Mouse (Mus musculus) heart, postnatal 25 days (tissue): ENCODE measurements around the gene Lrrc15. TPM values are rescaled to one million over a fixed set of nuclear protein-coding genes. Genes with fewer than 3 reads are reported as not detected.

Experiments used
- DNase-seq: peaks from one replicate; pipeline ENCODE4 v3.0.0; 2022; ENCODE audit warnings: low spot score
- intact Hi-C: fragments of 180-260 bp; cut with DNase I; formaldehyde crosslinking; loops from one replicate; pipeline ENCODE4 v1.15.1; 2025
- total RNA-seq, 2 experiments: library from RNA; stranded (reverse); gene quantifications; 2 replicates each; pipeline ENCODE4 v1.2.3; 2021

The Lrrc15 gene
- total RNA-seq, 2 experiments from 2014 or later: 0.08 TPM

GRCm38 (mm10) chr16:30280676-30281297 lies 2.3 kb downstream of the Lrrc15 start:
- no peak for DNase-seq
- intact Hi-C loops: no loop called here

DNA sequence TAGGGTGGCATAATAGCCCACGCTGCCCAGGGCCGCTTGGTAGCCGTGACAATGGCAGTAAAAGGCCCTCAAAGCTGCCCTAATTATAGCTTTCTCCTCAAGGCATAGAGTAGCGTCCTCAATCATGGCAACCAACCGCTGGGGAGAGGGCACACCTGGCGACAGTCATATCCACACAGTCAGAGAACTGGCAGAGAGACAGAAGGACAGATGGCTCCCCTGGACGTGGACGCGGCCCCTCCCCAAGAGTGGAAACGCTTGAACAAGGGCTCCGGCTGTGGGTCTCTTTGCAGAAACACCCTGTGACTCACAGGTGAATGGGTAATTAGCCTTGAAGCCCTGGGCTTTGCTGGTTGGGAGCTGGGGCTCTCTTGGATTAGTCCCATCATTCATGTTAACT lies 4.7 kb downstream of the Lrrc15 start:
- DNase-seq: no peak
- intact Hi-C loops: no loop called here

GRCm38 (mm10) chr16:30275558-30276340 lies 7.3 kb downstream of the Lrrc15 start:
- DNase-seq: no peak
- intact Hi-C loops: no loop called here

DNA sequence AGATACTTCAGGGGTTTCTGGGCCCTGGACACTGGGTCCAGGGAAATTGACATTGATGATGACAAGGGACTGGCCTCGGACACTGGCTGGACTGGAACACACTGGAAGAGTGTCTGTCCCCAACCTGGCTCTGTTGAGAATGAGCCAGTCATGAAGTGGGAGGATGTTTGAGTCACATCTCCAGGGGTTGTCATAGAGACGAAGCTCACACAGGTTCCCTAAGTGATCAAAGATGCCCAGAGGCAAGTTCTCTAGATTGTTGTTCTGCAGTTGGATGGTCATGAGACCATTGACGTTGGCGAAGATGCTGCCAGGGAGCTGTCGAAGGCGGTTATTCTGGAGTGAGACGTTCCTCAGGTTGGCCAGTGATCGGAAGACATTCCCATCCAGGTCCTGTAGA lies 10.0 kb downstream of the Lrrc15 start:
- no peak for DNase-seq
- intact Hi-C loops: no loop called here

- no peak for DNase-seq
- intact Hi-C loops: no loop called here
Observed at GRCm38 (mm10) chr16:30271941-30272595, 11.0 kb downstream of the Lrrc15 start.

- DNase-seq: no peak
- intact Hi-C loops: no loop called here
Observed at GRCm38 (mm10) chr16:30271223-30271761, 11.8 kb downstream of the Lrrc15 start.

DNA sequence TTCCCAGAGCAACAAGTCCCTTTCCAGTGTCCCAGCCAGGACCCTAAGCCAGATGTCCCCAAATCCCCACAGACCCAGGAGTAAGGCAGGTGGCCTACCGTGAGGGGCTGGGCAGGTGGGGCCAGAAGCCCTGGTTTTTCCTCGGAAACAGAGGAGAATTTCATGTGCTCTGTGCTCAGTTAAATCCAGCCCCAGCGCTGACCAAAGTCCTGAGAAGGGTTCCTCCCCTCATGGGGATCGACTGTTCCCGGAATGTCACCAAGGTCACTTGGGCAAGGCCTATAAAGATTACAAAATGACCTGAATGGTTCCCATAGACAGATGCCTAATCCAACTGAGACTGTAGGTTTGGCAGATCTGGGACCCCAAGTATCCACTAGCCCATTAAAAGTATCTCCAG lies 15.7 kb downstream of the Lrrc15 start, which contains the start of gene Cpn2:
TSS of gene Cpn2 (minus strand) at position 141 of the 400 bp plus-strand sequence.
- intact Hi-C loops: no loop called here
- no peak for DNase-seq

DNA sequence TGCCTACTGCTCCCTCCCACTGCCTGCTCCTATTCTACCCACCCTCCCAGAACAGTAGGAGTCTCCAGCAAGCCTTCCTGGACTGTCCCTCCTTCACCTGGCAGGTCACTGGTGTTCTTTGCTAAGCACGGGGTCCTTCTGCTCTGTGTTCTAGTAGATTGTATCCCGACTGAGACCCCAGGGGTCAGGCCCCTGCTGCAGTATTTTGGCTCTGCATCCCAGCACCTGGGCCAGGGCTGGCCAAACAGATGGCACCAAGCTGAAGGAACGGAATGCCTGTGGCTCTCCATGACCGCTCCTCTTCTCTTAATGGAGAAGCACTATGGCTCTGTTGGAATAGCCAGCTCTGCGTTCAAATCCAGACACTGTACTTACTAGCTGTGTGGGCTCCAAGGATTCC lies 16.5 kb downstream of the Lrrc15 start:
- no peak for DNase-seq
- intact Hi-C loops: no loop called here

- DNase-seq: no peak
- intact Hi-C loops: no loop called here
Observed at GRCm38 (mm10) chr16:30265611-30266010, 17.4 kb downstream of the Lrrc15 start.

GRCm38 (mm10) chr16:30263156-30263555 lies 19.9 kb downstream of the Lrrc15 start:
- intact Hi-C loops: no loop called here
- no peak for DNase-seq

DNA sequence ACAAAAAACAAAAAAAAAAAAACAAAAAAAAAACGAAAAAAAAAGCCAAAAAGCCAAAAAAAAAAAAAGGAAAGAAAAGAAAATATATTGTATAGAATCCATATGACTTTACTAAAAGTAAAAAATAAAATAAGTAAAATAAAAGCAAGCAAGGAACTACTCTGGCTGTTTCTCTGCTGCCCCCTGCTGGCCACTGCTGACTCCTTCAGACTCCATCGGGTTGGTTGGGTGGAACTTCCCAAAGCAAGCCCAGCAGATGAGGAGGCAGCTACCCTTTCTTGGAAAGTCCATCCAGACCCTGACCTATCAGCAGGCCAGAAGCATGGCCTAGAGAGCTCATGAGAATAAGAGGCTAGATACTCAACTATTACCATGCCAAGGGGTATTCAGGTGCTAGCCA lies 20.4 kb downstream of the Lrrc15 start:
- DNase-seq: no peak

DNA sequence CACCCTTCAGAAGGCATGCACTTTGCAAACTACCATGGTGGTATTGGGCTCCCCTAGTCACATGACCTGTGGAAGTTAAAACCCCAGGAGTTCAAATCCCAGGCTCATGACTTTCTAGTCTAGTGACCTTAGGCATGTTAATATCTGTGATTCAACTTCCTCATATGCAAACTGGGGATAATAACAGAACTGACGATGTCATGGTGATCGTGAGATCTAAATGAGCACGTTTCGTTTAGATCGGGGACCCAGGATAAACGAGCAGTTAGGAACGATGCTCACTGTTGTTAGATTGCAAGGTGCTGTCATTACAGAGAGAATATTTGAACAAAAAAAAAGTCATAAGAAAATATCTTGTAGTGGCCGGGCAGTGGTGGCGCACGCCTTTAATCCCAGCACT lies 20.9 kb downstream of the Lrrc15 start:
- intact Hi-C loops: no loop called here
- no peak for DNase-seq

More for the DNA sequence above, 20.4 kb downstream of the Lrrc15 start:
- intact Hi-C loops: no loop called here

DNA sequence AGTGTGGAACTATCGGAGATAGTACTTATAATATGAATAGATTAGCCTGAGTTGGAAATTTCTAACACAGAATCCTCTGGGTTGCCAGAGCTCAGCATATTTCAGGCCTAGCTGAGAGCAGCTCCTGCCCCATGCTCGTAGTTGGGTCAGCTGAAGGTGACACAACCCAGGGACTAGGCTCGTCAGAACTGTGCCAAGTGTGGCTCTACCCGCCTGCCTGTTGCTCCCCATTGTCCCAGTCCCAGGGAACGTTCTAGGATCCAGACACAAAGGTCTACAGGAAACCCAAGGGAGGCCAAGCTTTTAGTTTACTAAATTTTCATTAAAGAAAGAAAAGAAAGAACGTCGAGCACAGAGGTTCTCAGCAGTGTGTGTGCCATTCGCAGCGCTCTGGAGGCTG lies 21.7 kb downstream of the Lrrc15 start:
- intact Hi-C loops: no loop called here
- no peak for DNase-seq

- intact Hi-C loops: no loop called here
- no peak for DNase-seq
Observed at GRCm38 (mm10) chr16:30260012-30260635, 22.9 kb downstream of the Lrrc15 start.

- intact Hi-C loops: no loop called here
- DNase-seq: no peak
Observed at GRCm38 (mm10) chr16:30259444-30259843, 23.6 kb downstream of the Lrrc15 start.

- DNase-seq: no peak
- intact Hi-C loops: no loop called here
Observed at GRCm38 (mm10) chr16:30258441-30258840, 24.6 kb downstream of the Lrrc15 start.

- intact Hi-C loops: no loop called here
- no peak for DNase-seq
Observed at GRCm38 (mm10) chr16:30257718-30258117, 25.3 kb downstream of the Lrrc15 start.

- no peak for DNase-seq
- intact Hi-C loops: no loop called here
Observed at GRCm38 (mm10) chr16:30255061-30255460, 28.0 kb downstream of the Lrrc15 start.

- DNase-seq: no peak
- intact Hi-C loops: loop anchor here (5.0 kb wide), 2 partner anchors 263 to 278 kb away; no protein-coding TSS in a partner anchor
Observed at GRCm38 (mm10) chr16:30253900-30254299, 29.2 kb downstream of the Lrrc15 start.

- intact Hi-C loops: loop anchor here (5.0 kb wide), 2 partner anchors 264 to 279 kb away; no protein-coding TSS in a partner anchor
- no peak for DNase-seq
Observed at GRCm38 (mm10) chr16:30253374-30253773, 29.7 kb downstream of the Lrrc15 start.
